Mouse (Mus musculus) urinary bladder, postnatal 14 days (tissue): ENCODE measurements around the gene Dcaf6.

Source experiments
- DNase-seq: peaks from one replicate; pipeline ENCODE4 v3.0.0; 2021; ENCODE audit warnings: low spot score

Dcaf6 gene

DNA sequence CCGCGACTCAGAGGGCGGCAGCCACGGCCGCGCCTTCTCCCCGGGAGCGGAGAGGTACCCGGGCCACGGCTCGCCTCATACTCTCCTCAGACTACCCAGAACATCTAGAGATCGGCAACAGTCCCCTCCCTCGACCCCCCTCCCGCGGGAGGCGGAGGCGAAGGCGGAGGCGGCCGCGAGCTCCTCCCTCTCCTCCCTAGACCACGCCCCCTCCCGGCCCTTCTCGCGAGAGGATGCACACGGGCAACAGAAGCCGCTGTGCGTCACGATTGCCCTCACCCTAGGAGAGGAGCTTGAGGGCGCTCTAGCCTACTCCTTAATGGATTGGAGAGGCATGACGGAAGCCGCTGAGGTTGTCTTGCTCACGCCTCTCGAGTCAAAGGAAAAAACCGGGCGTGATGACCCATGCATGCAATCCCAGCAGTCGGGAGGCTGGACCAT lies at the start of gene Dcaf6, which contains the start of gene Mpc2:
Gene Dcaf6, minus strand, starts transcription at position 116 of the 441 bp plus-strand sequence.
Gene Mpc2, plus strand, starts transcription at position 278 of the 441 bp plus-strand sequence.
- peak; percentile 100 for DNase-seq

- no peak for DNase-seq
Observed at GRCm38 (mm10) chr1:165506303-165506702, 46.0 kb upstream of the Dcaf6 start.

- DNase-seq: peak; percentile 23
Observed at GRCm38 (mm10) chr1:165503307-165504024, 43.2 kb upstream of the Dcaf6 start.

DNA sequence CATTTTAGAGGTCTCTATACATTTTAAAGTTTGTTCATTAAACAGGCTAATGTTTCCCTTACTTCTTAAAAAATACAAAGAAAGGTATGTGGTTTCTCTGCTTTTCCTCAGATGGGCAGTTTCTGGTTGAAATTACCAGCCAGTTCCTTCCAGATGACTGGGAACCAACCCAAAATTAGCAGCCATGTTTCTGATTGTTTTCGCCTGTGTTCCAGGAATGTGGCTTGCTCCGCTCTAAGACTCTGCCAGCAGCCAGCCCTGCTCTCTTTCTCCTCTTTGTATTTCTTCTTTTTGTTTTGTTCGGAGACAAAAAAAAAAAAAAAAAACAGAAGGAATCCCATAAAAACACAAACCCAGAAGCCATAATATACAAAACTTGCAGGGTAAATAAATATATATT lies 38.6 kb upstream of the Dcaf6 start:
- DNase-seq: no peak

GRCm38 (mm10) chr1:165489197-165489596 lies 28.9 kb upstream of the Dcaf6 start:
- no peak for DNase-seq

GRCm38 (mm10) chr1:165486108-165486507 lies 25.8 kb upstream of the Dcaf6 start:
- no peak for DNase-seq

- DNase-seq: no peak
Observed at GRCm38 (mm10) chr1:165484688-165485233, 24.5 kb upstream of the Dcaf6 start, which contains the start of gene Adcy10. Gene Adcy10 (plus strand): TSS chr1:165485183.

GRCm38 (mm10) chr1:165471490-165471889 lies 11.2 kb upstream of the Dcaf6 start:
- no peak for DNase-seq

GRCm38 (mm10) chr1:165469717-165470116 lies 9.4 kb upstream of the Dcaf6 start:
- no peak for DNase-seq

DNA sequence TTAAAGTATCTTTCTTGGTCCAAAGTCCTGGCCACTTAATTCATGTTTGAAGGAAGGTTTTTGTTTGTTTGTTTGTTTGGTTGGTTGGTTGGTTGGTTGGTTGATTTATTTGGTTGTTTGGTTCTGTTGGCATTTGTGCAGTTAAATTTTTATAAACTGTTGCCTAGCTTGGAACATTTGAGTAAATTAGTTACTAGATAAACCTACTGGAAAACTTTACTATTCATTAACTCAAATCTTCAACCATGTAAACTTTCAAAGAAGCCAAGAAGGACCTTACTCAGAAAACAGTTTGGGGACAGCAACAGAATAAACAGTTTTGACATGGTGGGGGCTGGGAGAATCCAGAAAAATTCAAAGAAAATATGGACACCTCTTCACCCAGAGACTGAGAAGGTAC lies 8.7 kb upstream of the Dcaf6 start:
- DNase-seq: no peak

DNA sequence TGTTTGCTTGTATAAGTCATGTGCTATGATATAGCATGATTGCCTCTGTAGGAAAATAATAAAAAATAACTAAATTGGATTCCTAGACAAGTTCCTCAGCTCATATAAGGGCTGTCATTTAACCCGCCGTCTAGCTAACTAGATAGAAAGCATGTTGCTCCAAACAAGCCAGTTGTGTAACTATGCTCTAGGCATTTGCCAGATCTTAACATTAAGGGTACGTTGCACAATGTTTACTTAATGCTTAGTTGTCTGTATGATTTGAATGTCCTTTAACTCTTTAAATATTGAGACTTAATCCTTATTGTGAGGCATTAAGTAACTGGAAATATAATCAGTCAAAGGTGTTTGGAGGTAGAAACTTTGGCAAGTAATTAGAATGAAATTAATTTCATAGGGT lies 4.3 kb upstream of the Dcaf6 start:
- DNase-seq: no peak

- no peak for DNase-seq
Observed at GRCm38 (mm10) chr1:165462861-165463260, 2.6 kb upstream of the Dcaf6 start.

- DNase-seq: no peak
Observed at GRCm38 (mm10) chr1:165461681-165462080, 1.4 kb upstream of the Dcaf6 start.

DNA sequence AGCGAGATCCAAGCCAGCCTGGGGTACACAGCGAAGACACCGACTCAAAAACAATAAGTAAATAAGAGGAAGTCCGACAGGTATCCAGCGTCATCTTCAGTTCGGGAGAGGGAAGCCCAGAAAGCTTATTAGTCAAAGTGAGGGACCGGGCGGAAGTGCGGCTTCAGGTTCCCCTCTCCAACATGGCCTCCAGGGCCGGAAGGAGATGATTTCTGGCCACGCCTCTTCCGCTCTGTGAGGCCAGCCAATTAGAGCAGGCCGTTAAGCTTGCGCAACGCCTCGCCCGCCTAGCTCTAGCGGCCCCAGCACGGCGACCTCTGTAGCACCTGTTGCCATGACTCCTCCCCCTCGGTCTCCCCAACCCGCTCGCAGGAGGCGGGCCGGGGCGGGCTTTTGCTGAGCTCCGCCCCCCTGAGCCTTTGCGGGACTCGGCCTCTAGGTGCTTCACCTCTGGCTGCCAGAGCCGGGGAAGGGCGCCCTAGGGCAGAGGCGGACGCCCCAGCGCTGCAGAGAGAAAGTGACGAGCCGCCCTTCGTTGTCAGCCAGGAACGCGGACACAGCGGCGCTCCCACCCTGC lies 614 bp upstream of the Dcaf6 start:
- DNase-seq: peak; percentile 99

GRCm38 (mm10) chr1:165459503-165460181 lies 633 bp downstream of the Dcaf6 start:
- DNase-seq: peak; percentile 60

DNA sequence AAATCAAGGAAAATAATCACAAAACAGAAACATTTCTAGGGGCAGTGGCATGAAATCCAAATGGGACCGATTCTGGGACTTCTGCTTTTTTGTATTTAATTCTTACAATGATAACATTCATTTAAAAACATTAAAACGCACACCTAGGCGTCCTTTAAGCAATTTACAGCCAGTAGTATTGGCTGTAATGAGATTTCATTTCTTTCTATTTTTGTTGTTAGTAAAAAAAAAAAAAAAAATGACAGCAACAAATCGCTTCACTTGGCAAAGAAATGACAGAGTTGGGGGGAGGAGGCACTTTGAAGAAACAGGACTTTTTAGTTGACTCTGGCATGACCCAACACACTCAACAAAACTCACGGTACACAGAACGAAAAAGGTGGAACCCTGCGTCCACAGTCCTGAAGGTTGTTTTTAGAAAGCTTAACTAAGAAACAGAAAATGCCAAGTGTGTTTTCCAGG lies 1.2 kb downstream of the Dcaf6 start:
- DNase-seq: no peak

DNA sequence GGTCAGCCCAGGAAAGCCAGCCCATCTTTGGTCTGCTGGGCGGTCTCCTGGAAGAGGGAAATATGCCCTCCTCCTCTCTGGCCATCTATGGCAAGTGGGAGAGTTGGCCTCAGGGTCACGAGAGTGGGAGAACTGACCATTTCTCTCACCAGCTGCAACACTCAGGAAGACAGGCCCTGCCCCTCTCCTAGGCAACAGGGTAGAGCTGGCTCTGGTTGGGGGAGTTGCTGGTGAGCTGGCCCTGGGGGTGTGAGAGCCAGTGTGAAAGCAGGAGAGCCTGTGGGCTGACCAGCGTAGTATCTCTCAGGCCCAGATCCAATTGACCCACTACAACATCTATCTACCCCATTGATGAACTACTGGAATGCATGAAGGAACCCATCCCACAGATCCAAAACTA lies 18.6 kb downstream of the Dcaf6 start:
- no peak for DNase-seq

DNA sequence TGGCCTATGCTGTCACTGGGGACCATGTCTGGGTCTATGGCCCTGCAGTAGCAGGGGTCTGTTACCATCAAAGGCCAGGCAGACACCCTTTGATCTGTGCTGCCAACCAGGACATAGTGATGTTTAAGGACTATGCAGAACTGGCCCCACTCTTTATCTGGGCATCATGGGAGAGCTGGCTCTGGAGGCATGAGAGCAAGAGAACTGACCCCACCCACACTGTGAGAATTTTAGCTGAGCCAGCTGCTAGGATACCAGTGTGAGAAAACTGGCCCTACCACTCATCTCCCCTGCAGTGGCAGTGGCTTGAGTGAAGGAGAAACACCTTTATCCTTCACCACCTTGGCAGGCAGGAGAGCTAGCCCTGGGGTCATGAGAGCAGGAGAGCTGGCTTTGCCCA lies 19.1 kb downstream of the Dcaf6 start:
- no peak for DNase-seq

DNA sequence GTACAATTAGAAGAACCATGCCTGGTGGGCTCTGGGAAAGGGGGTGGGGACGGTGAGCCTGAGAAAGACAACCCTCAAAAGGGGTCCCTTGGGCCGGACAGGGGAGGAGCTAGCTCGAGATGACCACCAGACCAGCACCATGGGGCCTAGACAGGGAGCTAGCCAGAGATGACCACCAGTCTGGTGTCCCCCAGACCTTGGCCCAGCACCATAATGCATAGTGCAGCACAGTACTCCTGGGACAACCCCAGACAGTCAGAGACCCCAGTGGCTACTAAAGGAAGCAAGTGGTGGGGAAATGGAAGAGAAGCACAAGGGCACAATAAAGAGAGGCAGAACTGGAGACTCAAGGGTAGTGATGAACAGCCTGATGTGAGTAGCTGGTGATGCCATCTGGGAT lies 19.5 kb downstream of the Dcaf6 start:
- no peak for DNase-seq

- no peak for DNase-seq
Observed at GRCm38 (mm10) chr1:165438289-165439021, 21.8 kb downstream of the Dcaf6 start.

DNA sequence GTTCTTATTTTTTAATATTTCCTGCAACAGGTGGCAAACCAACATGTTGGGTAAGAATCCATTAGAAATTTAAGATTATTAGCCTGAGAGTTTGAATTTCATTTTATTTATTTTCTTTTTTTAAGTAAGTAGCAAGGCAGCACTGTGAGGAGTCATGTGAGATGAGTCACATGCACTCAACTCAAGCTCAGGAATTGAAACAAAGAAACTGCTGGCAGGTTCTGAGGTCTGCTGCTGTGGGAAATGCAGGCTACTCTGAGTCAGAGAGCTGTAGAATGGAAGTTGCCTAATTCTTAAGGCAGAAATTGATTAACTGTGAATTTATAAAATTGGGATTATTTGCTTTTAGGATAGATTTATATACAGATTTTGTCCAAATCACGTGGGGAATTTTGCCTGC lies 27.4 kb downstream of the Dcaf6 start:
- DNase-seq: no peak

DNA sequence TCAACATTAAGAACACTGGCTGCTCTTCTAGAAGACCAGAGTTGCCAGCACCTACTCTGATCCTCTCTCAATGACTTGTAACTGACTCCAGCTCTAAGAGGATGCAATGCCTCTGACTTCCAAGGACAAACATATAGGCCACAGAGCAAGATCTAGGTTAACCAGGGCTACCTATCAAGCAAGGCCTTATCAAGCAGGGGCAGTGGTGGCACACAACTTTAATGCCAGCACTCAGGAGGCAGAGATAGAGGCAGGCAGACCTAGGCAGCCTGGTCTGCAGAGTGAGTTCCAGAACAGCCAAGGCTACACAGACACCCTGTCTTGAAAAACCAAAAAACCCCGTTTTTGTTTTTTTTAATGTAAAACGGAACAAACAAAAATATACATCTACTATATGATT lies 34.0 kb downstream of the Dcaf6 start:
- no peak for DNase-seq
